Mouse (Mus musculus): ENCODE data around the gene Echdc2. TPM values are rescaled to one million over a fixed set of nuclear protein-coding genes. Genes with fewer than 3 reads are reported as not detected.

The Echdc2 gene
- polyA plus RNA-seq, 1 experiment from 2014 or later, result 13.1 TPM

- Histone ChIP-seq H3K36me3 (ENCODE audit: control insufficient read depth, insufficient read depth, low read length) (no peaks in the 10 kb centered on the region), H3K4me1 (replicated peaks; ENCODE audit: control insufficient read depth, insufficient read depth, low read length) (no peaks in the 10 kb centered on the region), H3K4me3 (ENCODE audit: low read depth, low read length) (no peak overlapping the region), H3K27ac (ENCODE audit: low read depth, low read length) (no peak overlapping the region), H3K4me2 (replicated peaks; ENCODE audit: low read depth, low read length) (no peak overlapping the region), H3K27me3 (ENCODE audit: control insufficient read depth, insufficient read depth, low read length) (no peaks in the 10 kb centered on the region; the same call in 1 of the 2 replicates), H3K9me3 (ENCODE audit: control insufficient read depth, low read length) (no peaks in the 10 kb centered on the region), H3K9ac (ENCODE audit: low read depth, low read length) (no peak overlapping the region)
- 90% methylated on average over 4 of the region's 4 CpGs for WGBS
- no peak for DNase-seq (ENCODE audit: low spot score)
- ATAC-seq (ENCODE audit: low FRiP score), result no peak
Observed at GRCm38 (mm10) chr4:108166874-108167273, 1.6 kb downstream of the Echdc2 start.

GRCm38 (mm10) chr4:108168056-108168455, 2.8 kb downstream of the Echdc2 start:
- Histone ChIP-seq H3K27ac (ENCODE audit: low read depth, low read length) (no peak overlapping the region), H3K27me3 (ENCODE audit: control insufficient read depth, insufficient read depth, low read length) (no peaks in the 10 kb centered on the region; the same call in 1 of the 2 replicates), H3K4me2 (replicated peaks; ENCODE audit: low read depth, low read length) (no peak overlapping the region), H3K36me3 (ENCODE audit: control insufficient read depth, insufficient read depth, low read length) (no peaks in the 10 kb centered on the region), H3K9ac (ENCODE audit: low read depth, low read length) (no peak overlapping the region), H3K4me1 (replicated peaks; ENCODE audit: control insufficient read depth, insufficient read depth, low read length) (no peaks in the 10 kb centered on the region), H3K4me3 (ENCODE audit: low read depth, low read length) (no peak overlapping the region), H3K9me3 (ENCODE audit: control insufficient read depth, low read length) (no peaks in the 10 kb centered on the region)
- no peak for DNase-seq (ENCODE audit: low spot score)
- 85% methylated on average over 6 of the region's 6 CpGs for WGBS
- no peak for ATAC-seq (ENCODE audit: low FRiP score)

DNA sequence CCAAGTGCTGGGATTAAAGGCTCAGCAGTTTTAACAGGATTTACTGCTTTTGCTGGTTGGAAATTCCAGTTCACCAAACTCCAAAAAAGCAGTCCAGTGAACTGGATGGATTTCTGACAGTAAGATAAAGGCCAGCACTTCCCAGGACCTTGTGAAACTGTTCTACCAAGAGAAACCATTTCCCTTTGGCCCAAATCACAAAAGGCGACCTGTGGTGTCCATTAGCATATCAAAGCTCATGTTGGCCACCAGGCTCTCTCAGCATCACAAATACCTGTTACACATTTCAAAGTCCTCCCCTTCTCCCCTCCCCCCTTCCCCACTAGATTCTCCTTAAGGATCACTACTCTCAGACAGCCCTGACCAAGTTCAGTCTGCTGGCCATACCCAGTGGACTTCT, 17.0 kb downstream of the Echdc2 start:
- no peaks in the 10 kb centered on the region for H3K9me3 ChIP-seq (ENCODE audit: control insufficient read depth, low read length)
- no peak for ATAC-seq (ENCODE audit: low FRiP score)
- H3K4me3 ChIP-seq (ENCODE audit: low read depth, low read length), result no peak overlapping the region
- H3K27ac ChIP-seq (ENCODE audit: low read depth, low read length), result no peak overlapping the region
- no peak for DNase-seq (ENCODE audit: low spot score)
- H3K27me3 ChIP-seq (ENCODE audit: control insufficient read depth, insufficient read depth, low read length), result no peaks in the 10 kb centered on the region
- no peak overlapping the region for H3K9ac ChIP-seq (ENCODE audit: low read depth, low read length)
- H3K36me3 ChIP-seq (ENCODE audit: control insufficient read depth, insufficient read depth, low read length), result no peaks in the 10 kb centered on the region
- 39% methylated on average over 1 of the region's 1 CpGs for WGBS
- H3K4me2 ChIP-seq (replicated peaks; ENCODE audit: low read depth, low read length), result no peak overlapping the region
- H3K4me1 ChIP-seq (replicated peaks; ENCODE audit: control insufficient read depth, insufficient read depth, low read length), result no peaks in the 10 kb centered on the region

DNA sequence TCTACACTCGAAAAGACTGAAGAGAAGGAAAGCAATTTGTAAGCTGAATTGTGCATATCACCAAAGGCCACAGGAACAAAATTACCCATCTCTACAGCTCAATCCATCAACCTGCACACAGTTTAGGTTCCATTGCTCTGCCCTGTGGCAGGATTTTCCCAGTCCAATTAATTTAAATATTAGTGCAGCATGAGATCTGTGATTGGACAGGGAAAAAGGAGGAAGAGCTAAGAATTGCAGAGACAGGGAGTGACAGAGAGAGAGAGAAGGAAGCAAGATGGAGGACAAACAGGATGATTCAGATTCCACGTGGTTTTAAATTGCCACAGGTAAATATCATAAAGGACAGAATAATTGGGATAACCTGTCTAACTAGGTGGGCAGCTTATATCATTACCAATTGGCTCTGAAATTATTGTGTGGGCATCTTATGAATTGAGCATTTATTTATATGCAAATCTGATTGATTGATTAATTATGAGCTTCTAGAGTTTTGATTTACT, 27.6 kb downstream of the Echdc2 start:
- Histone ChIP-seq H3K27me3 (ENCODE audit: control insufficient read depth, insufficient read depth, low read length) (no peaks in the 10 kb centered on the region), H3K4me3 (ENCODE audit: low read depth, low read length) (no peak overlapping the region), H3K36me3 (ENCODE audit: control insufficient read depth, insufficient read depth, low read length) (no peaks in the 10 kb centered on the region), H3K4me2 (replicated peaks; ENCODE audit: low read depth, low read length) (no peak overlapping the region), H3K9ac (ENCODE audit: low read depth, low read length) (no peak overlapping the region), H3K9me3 (ENCODE audit: control insufficient read depth, low read length) (no peaks in the 10 kb centered on the region), H3K27ac (ENCODE audit: low read depth, low read length) (no peak overlapping the region), H3K4me1 (replicated peaks; ENCODE audit: control insufficient read depth, insufficient read depth, low read length) (no peaks in the 10 kb centered on the region)
- 74% methylated on average over 2 of the region's 2 CpGs for WGBS
- DNase-seq (ENCODE audit: low spot score) (no peak), ATAC-seq (ENCODE audit: low FRiP score) (no peak)

- H3K27me3 ChIP-seq (ENCODE audit: control insufficient read depth, insufficient read depth, low read length), result no peaks in the 10 kb centered on the region
- no peak overlapping the region for H3K4me2 ChIP-seq (replicated peaks; ENCODE audit: low read depth, low read length)
- WGBS, result 58% methylated on average over 6 of the region's 6 CpGs
- H3K27ac ChIP-seq (ENCODE audit: low read depth, low read length), result no peak overlapping the region
- H3K4me1 ChIP-seq (replicated peaks; ENCODE audit: control insufficient read depth, insufficient read depth, low read length), result no peaks in the 10 kb centered on the region
- H3K36me3 ChIP-seq (ENCODE audit: control insufficient read depth, insufficient read depth, low read length), result no peaks in the 10 kb centered on the region
- ATAC-seq (ENCODE audit: low FRiP score) (no peak), DNase-seq (ENCODE audit: low spot score) (peak; percentile 3)
- no peaks in the 10 kb centered on the region for H3K9me3 ChIP-seq (ENCODE audit: control insufficient read depth, low read length)
- H3K9ac ChIP-seq (ENCODE audit: low read depth, low read length), result no peak overlapping the region
- H3K4me3 ChIP-seq (ENCODE audit: low read depth, low read length), result no peak overlapping the region
Observed at GRCm38 (mm10) chr4:108196277-108196855, 31.1 kb downstream of the Echdc2 start.

DNA sequence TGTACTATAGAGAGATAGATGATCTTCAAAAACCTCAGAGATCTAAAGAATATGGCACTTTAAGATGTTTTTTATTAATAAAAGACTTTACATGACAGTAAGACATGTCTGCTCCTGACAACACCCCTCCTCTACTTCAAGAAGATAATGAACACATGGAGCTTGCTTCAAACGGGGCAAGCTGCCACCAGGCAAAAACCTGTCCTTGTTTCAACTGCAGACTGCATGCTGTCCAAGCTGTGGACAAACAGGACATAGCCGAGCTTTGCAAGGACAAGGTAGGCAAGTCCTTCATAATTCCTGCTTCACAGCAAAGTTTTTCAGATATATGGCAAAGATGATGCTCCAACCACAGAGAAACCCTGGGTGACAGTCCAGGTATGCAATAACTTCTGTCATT, 34.0 kb downstream of the Echdc2 start:
- no peak overlapping the region for H3K4me2 ChIP-seq (replicated peaks; ENCODE audit: low read depth, low read length)
- H3K4me1 ChIP-seq (replicated peaks; ENCODE audit: control insufficient read depth, insufficient read depth, low read length), result no peaks in the 10 kb centered on the region
- no peak overlapping the region for H3K4me3 ChIP-seq (ENCODE audit: low read depth, low read length)
- no peaks in the 10 kb centered on the region for H3K9me3 ChIP-seq (ENCODE audit: control insufficient read depth, low read length)
- H3K27me3 ChIP-seq (ENCODE audit: control insufficient read depth, insufficient read depth, low read length), result no peaks in the 10 kb centered on the region
- ATAC-seq (ENCODE audit: low FRiP score), result no peak
- no peak overlapping the region for H3K27ac ChIP-seq (ENCODE audit: low read depth, low read length)
- 72% methylated on average over 2 of the region's 2 CpGs for WGBS
- no peak overlapping the region for H3K9ac ChIP-seq (ENCODE audit: low read depth, low read length)
- DNase-seq (ENCODE audit: low spot score), result no peak
- no peaks in the 10 kb centered on the region for H3K36me3 ChIP-seq (ENCODE audit: control insufficient read depth, insufficient read depth, low read length)

DNA sequence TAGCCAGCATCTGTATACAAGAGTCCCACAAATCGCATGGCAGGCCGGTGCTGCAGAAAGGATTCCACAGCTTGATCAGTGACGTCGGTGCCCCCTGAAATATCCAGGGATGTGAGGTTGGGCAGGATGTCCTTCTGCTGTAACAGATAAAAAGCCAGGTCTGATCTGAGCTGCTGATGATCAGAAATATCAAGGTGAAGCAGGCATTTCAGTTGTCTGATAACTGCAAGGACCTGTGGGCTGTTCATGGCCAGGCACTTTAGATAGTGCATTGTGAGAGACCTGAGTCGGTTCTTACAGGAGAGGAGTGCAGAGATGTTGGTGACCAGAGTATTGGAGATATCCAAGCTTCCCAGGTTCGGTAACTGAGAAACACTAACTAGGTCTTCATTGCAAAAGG, 39.4 kb downstream of the Echdc2 start:
- H3K36me3 ChIP-seq (ENCODE audit: control insufficient read depth, insufficient read depth, low read length), result no peaks in the 10 kb centered on the region
- H3K9me3 ChIP-seq (ENCODE audit: control insufficient read depth, low read length), result no peaks in the 10 kb centered on the region
- H3K4me2 ChIP-seq (replicated peaks; ENCODE audit: low read depth, low read length), result no peak overlapping the region
- no peak overlapping the region for H3K9ac ChIP-seq (ENCODE audit: low read depth, low read length)
- H3K4me3 ChIP-seq (ENCODE audit: low read depth, low read length), result no peak overlapping the region
- 91% methylated on average over 6 of the region's 6 CpGs for WGBS
- H3K27ac ChIP-seq (ENCODE audit: low read depth, low read length), result no peak overlapping the region
- H3K4me1 ChIP-seq (replicated peaks; ENCODE audit: control insufficient read depth, insufficient read depth, low read length), result no peaks in the 10 kb centered on the region
- no peaks in the 10 kb centered on the region for H3K27me3 ChIP-seq (ENCODE audit: control insufficient read depth, insufficient read depth, low read length)
- no peak for DNase-seq (ENCODE audit: low spot score)
- no peak for ATAC-seq (ENCODE audit: low FRiP score)

GRCm38 (mm10) chr4:108213023-108213422, 47.8 kb downstream of the Echdc2 start:
- H3K36me3 ChIP-seq (ENCODE audit: control insufficient read depth, insufficient read depth, low read length), result no peaks in the 10 kb centered on the region
- no peak for ATAC-seq (ENCODE audit: low FRiP score)
- H3K9me3 ChIP-seq (ENCODE audit: control insufficient read depth, low read length), result no peaks in the 10 kb centered on the region
- H3K4me2 ChIP-seq (replicated peaks; ENCODE audit: low read depth, low read length), result no peak overlapping the region
- no peak overlapping the region for H3K27ac ChIP-seq (ENCODE audit: low read depth, low read length)
- 83% methylated on average over 2 of the region's 2 CpGs for WGBS
- no peak for DNase-seq (ENCODE audit: low spot score)
- H3K4me3 ChIP-seq (ENCODE audit: low read depth, low read length), result no peak overlapping the region
- no peaks in the 10 kb centered on the region; the same call in 1 of the 2 replicates for H3K4me1 ChIP-seq (replicated peaks; ENCODE audit: control insufficient read depth, insufficient read depth, low read length)
- H3K9ac ChIP-seq (ENCODE audit: low read depth, low read length), result no peak overlapping the region
- peaks cover 13% of the 10 kb centered on the region for H3K27me3 ChIP-seq (ENCODE audit: control insufficient read depth, insufficient read depth, low read length)
